Mouse (Mus musculus): ENCODE measurements around the gene Apba1. TPM values are rescaled to one million over a fixed set of nuclear protein-coding genes. Genes with fewer than 3 reads are reported as not detected.

Apba1 gene
- polyA plus RNA-seq, 1 experiment from 2014 or later: 2.2 TPM

GRCm38 (mm10) chr19:23905772-23906171 is 147.1 kb downstream of the Apba1 start:
- Histone ChIP-seq H3K36me3 (ENCODE audit: poor library complexity, severe bottlenecking) (no peaks in the 10 kb centered on the region), H3K4me1 (peaks cover 21% of the 10 kb centered on the region), H3K27me3 (0 out of 2 replicates have a peak, but pooled peaks cover 6% of the 10 kb centered on the region), H3K4me3 (no peak overlapping the region), H3K4me2 (no peak overlapping the region), H3K27ac (no peak overlapping the region), H3K9me3 (replicated peaks) (no peaks in the 10 kb centered on the region), H3K9ac (no peak overlapping the region)
- WGBS: 39% methylated on average over 5 of the region's 5 CpGs
- ATAC-seq: 0 out of 2 replicates have a peak, but pooled peaks have one; percentile 51

- H3K9me3 ChIP-seq (replicated peaks): no peaks in the 10 kb centered on the region
- WGBS: 76% methylated on average over 4 of the region's 4 CpGs
- H3K27ac ChIP-seq: no peak overlapping the region
- H3K4me1 ChIP-seq: peaks cover 10% of the 10 kb centered on the region
- H3K27me3 ChIP-seq: no peaks in the 10 kb centered on the region
- no peak overlapping the region for H3K4me3 ChIP-seq
- ATAC-seq: no peak
- no peak overlapping the region for H3K9ac ChIP-seq
- no peak overlapping the region for H3K4me2 ChIP-seq
- no peaks in the 10 kb centered on the region for H3K36me3 ChIP-seq (ENCODE audit: poor library complexity, severe bottlenecking)
Measured at GRCm38 (mm10) chr19:23910345-23910744, 151.7 kb downstream of the Apba1 start.

DNA sequence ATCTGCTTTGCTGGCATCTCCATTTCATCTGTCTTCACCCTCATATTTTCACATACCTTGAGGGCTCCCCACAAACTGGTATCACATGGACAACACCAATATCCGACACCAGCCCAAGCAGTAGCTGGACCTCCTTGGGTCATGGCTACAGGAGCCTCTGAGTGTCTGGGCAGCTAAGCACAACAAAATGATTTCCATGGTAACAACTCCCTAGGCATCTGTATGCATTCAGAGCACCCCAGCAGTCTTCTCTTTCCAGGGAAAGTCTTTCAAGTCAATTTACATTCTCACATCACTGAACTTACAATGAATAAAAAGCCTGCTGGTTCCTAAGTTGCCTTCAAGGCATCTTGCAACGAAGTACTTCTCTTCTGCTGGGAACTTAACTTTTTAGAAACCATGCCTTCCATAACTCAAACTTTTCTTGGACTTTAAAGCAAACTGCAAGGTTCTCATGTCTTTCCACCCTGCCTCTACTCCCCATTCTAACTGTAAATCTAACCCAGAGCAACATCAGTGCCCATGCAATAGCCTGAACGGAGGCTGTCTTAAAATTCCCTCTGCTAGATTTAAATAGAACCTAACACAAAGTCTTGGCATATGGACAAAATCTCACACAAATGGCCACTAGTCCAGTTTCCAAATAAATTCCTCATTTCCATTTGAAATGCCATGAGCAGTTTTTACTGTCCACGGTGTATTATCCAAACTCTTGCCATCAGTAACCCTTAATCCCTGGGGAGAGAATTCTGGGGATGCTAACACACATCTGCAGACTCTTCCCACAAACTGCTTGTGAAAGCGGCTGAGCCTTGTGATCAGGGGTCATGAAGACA is 160.9 kb downstream of the Apba1 start:
- ATAC-seq: peak; percentile 58
- peak overlapping the region; percentile 48 for H3K27ac ChIP-seq
- H3K4me2 ChIP-seq: no peak overlapping the region
- H3K9me3 ChIP-seq (replicated peaks): no peaks in the 10 kb centered on the region
- peaks cover 7% of the 10 kb centered on the region for H3K36me3 ChIP-seq (ENCODE audit: poor library complexity, severe bottlenecking)
- peaks cover 17% of the 10 kb centered on the region for H3K4me1 ChIP-seq
- H3K4me3 ChIP-seq: no peak overlapping the region
- 26% methylated on average over 5 of the region's 5 CpGs for WGBS
- H3K9ac ChIP-seq: no peak overlapping the region
- H3K27me3 ChIP-seq: no peaks in the 10 kb centered on the region

- peak overlapping the region; percentile 48 for H3K27ac ChIP-seq
- H3K9ac ChIP-seq: no peak overlapping the region
- H3K36me3 ChIP-seq (ENCODE audit: poor library complexity, severe bottlenecking): peaks cover 7% of the 10 kb centered on the region
- H3K4me3 ChIP-seq: no peak overlapping the region
- no peaks in the 10 kb centered on the region for H3K9me3 ChIP-seq (replicated peaks)
- ATAC-seq: 0 out of 2 replicates have a peak, but pooled peaks have one; percentile 29
- H3K4me1 ChIP-seq: peaks cover 17% of the 10 kb centered on the region
- H3K4me2 ChIP-seq: no peak overlapping the region
- H3K27me3 ChIP-seq: no peaks in the 10 kb centered on the region
- WGBS: 62% methylated on average over 8 of the region's 8 CpGs
Measured at GRCm38 (mm10) chr19:23920220-23920544, 161.5 kb downstream of the Apba1 start.

- no peak overlapping the region for H3K4me3 ChIP-seq
- H3K9me3 ChIP-seq (replicated peaks): no peaks in the 10 kb centered on the region
- H3K4me1 ChIP-seq: peaks cover 17% of the 10 kb centered on the region
- no peak overlapping the region for H3K9ac ChIP-seq
- no peaks in the 10 kb centered on the region for H3K27me3 ChIP-seq
- no peak for ATAC-seq
- H3K27ac ChIP-seq: no peak overlapping the region
- H3K4me2 ChIP-seq: no peak overlapping the region
- WGBS: 92% methylated on average over 9 of the region's 9 CpGs
- peaks cover 7% of the 10 kb centered on the region for H3K36me3 ChIP-seq (ENCODE audit: poor library complexity, severe bottlenecking)
Measured at GRCm38 (mm10) chr19:23922601-23923000, 163.9 kb downstream of the Apba1 start.

GRCm38 (mm10) chr19:23924057-23924456 is 165.4 kb downstream of the Apba1 start:
- Histone ChIP-seq H3K4me2 (no peak overlapping the region), H3K9ac (no peak overlapping the region), H3K9me3 (replicated peaks) (no peaks in the 10 kb centered on the region), H3K36me3 (ENCODE audit: poor library complexity, severe bottlenecking) (peaks cover 7% of the 10 kb centered on the region), H3K27ac (no peak overlapping the region), H3K27me3 (no peaks in the 10 kb centered on the region), H3K4me1 (peaks cover 13% of the 10 kb centered on the region), H3K4me3 (no peak overlapping the region)
- no peak for ATAC-seq
- 74% methylated on average over 6 of the region's 6 CpGs for WGBS

GRCm38 (mm10) chr19:23924791-23925190 is 166.1 kb downstream of the Apba1 start:
- H3K27ac ChIP-seq: no peak overlapping the region
- no peak for ATAC-seq
- WGBS: 87% methylated on average over 9 of the region's 9 CpGs
- H3K9ac ChIP-seq: no peak overlapping the region
- peaks cover 5% of the 10 kb centered on the region for H3K4me1 ChIP-seq
- no peak overlapping the region for H3K4me2 ChIP-seq
- H3K4me3 ChIP-seq: no peak overlapping the region
- H3K27me3 ChIP-seq: no peaks in the 10 kb centered on the region
- peaks cover 7% of the 10 kb centered on the region for H3K36me3 ChIP-seq (ENCODE audit: poor library complexity, severe bottlenecking)
- H3K9me3 ChIP-seq (replicated peaks): no peaks in the 10 kb centered on the region

DNA sequence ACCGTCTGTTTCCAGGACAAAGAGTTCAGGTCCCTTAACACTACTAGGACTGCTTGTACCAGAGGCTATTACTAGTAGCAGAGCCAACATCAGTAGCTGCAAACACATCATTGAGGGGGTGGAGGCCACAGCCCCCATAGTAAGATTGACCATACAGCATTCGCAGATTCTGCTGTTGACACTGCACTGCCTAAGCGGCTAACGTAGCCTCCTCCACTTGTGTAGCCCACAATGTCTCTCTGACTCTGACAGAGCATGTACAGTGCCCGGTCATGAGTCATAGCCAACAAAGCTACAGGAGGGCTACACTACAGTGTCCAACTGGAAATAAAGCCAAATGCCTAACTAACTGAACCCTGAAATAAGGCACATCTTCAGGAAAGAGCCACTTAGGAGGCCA is 166.9 kb downstream of the Apba1 start:
- Histone ChIP-seq H3K36me3 (ENCODE audit: poor library complexity, severe bottlenecking) (peaks cover 7% of the 10 kb centered on the region), H3K4me2 (no peak overlapping the region), H3K27me3 (no peaks in the 10 kb centered on the region), H3K27ac (no peak overlapping the region), H3K9me3 (replicated peaks) (no peaks in the 10 kb centered on the region), H3K4me3 (no peak overlapping the region), H3K9ac (no peak overlapping the region), H3K4me1 (no peaks in the 10 kb centered on the region)
- no peak for ATAC-seq
- 92% methylated on average over 5 of the region's 5 CpGs for WGBS

GRCm38 (mm10) chr19:23930826-23931225 is 172.1 kb downstream of the Apba1 start:
- WGBS: 92% methylated on average over 5 of the region's 5 CpGs
- H3K27ac ChIP-seq: no peak overlapping the region
- no peak overlapping the region for H3K4me2 ChIP-seq
- H3K4me1 ChIP-seq: no peaks in the 10 kb centered on the region
- no peaks in the 10 kb centered on the region for H3K27me3 ChIP-seq
- H3K9ac ChIP-seq: no peak overlapping the region
- no peak for ATAC-seq
- no peak overlapping the region for H3K4me3 ChIP-seq
- H3K36me3 ChIP-seq (ENCODE audit: poor library complexity, severe bottlenecking): peaks cover 23% of the 10 kb centered on the region
- H3K9me3 ChIP-seq (replicated peaks): peaks cover 13% of the 10 kb centered on the region

DNA sequence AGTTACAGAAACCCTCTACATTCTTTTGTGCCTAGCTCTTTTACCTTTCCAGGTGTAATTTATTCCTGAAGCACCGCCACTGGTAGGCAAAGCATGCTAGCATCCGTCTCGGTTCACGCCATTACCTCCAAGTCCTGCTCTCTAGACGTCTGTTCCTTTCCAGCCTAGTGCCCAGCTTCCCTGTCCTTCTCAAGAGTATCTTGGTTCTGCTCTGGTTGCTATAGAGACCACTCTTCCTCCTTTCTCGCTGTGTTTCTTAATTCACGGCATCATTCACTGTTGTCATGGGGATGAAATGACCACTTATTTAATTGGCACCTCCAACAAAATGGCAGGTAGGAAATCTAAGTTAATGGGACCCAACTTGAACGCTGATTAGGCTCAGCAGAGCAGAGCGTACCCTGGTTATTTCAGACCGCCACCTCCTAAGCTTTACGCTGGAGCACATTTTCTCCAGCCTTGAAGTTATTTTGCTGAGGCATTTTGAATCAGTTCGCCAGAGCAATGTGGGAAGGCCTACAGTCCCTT is 182.8 kb downstream of the Apba1 start:
- Histone ChIP-seq H3K9me3 (replicated peaks) (no peaks in the 10 kb centered on the region), H3K27me3 (no peaks in the 10 kb centered on the region), H3K4me2 (no peak overlapping the region), H3K4me1 (peaks cover 18% of the 10 kb centered on the region), H3K4me3 (no peak overlapping the region), H3K36me3 (ENCODE audit: poor library complexity, severe bottlenecking) (peaks cover 34% of the 10 kb centered on the region), H3K9ac (no peak overlapping the region), H3K27ac (peak overlapping the region; percentile 35; the same call in 1 of the 2 replicates)
- WGBS: 29% methylated on average over 12 of the region's 12 CpGs
- peak; percentile 57; the same call in 1 of the 2 replicates for ATAC-seq

- Histone ChIP-seq H3K9me3 (replicated peaks) (no peaks in the 10 kb centered on the region), H3K27me3 (no peaks in the 10 kb centered on the region), H3K4me1 (peaks cover 20% of the 10 kb centered on the region), H3K4me2 (no peak overlapping the region), H3K9ac (no peak overlapping the region), H3K27ac (no peak overlapping the region), H3K4me3 (no peak overlapping the region), H3K36me3 (ENCODE audit: poor library complexity, severe bottlenecking) (peaks cover 23% of the 10 kb centered on the region)
- no peak for ATAC-seq
- WGBS: 86% methylated on average over 7 of the region's 7 CpGs
Measured at GRCm38 (mm10) chr19:23942886-23943285, 184.2 kb downstream of the Apba1 start.

- no peak overlapping the region for H3K4me3 ChIP-seq
Measured at GRCm38 (mm10) chr19:23946026-23946685, 187.5 kb downstream of the Apba1 start.

More at GRCm38 (mm10) chr19:23946026-23946685, 187.5 kb downstream of the Apba1 start:
- Histone ChIP-seq H3K27ac (no peak overlapping the region), H3K4me1 (peaks cover 22% of the 10 kb centered on the region), H3K9me3 (replicated peaks) (no peaks in the 10 kb centered on the region), H3K9ac (no peak overlapping the region), H3K36me3 (ENCODE audit: poor library complexity, severe bottlenecking) (peaks cover 18% of the 10 kb centered on the region), H3K27me3 (no peaks in the 10 kb centered on the region), H3K4me2 (no peak overlapping the region)
- 91% methylated on average over 6 of the region's 6 CpGs for WGBS
- no peak for ATAC-seq

Measured in forebrain, embryonic 13.5 days (tissue).